Mouse (Mus musculus) gastrocnemius, adult 8-10 months (tissue): Measurements from ENCODE around the gene Cryzl2. TPM values are rescaled to one million over a fixed set of nuclear protein-coding genes. Genes with fewer than 3 reads are reported as not detected.

Source experiments
- DNase-seq, 2 experiments: peaks; one replicate each; pipeline ENCODE4 v3.0.0; 2022; ENCODE audit warnings: low spot score in 2 of 2
- total RNA-seq, 4 experiments: library from RNA; stranded (reverse); gene quantifications; 2 replicates each; pipeline ENCODE4 v1.2.4; 2022

The Cryzl2 gene
- total RNA-seq, 4 experiments from 2014 or later: 0.36 to 0.88 (median 0.70) TPM

GRCm38 (mm10) chr1:157525692-157526354 lies 67.4 kb downstream of the Cryzl2 start:
- DNase-seq: no peak

GRCm38 (mm10) chr1:157526625-157527024 lies 68.2 kb downstream of the Cryzl2 start:
- DNase-seq: no peak

DNA sequence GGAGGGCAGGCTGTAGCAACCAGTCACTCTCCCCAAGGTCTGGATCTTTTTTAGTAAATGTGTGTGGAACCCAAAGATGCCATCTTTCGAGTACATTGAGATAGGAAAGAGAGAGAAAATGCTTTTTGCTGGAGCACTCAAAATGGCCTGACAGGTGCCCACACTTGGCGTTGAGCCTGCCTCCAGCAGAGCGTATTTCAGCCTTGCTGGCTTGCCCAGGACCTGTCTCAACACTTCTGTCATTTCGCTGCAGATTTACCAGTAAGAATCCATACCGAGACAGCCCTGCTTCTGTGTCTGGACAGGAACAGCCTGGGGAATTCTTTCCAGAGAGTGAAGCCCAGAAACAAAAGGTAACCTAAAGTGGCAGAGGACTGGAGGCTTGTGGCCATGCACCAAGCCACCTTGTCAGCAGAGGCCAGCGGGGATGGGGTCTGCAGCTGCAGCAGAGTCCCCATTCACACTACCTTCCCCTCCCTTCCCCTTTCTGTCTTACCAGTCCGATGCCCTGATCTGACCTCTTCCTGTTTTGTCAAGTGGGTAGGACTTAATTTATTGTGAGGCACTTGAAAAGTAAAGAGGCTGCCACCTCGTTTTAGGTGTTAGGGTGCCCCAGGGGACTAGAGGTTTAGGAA lies 74.6 kb downstream of the Cryzl2 start:
- no peak for DNase-seq

- DNase-seq: no peak
Measured at GRCm38 (mm10) chr1:157535571-157535970, 77.2 kb downstream of the Cryzl2 start.

- no peak for DNase-seq
Measured at GRCm38 (mm10) chr1:157536471-157536870, 78.1 kb downstream of the Cryzl2 start.

- DNase-seq: no peak
Measured at GRCm38 (mm10) chr1:157537636-157538035, 79.3 kb downstream of the Cryzl2 start.

Other genes with a start within 250 kb of the Cryzl2 start
- 1 to 10 TPM; 4.0 to 6.1 (median 5.1) TPM for gene Rasal2, start 46.0 kb upstream of the Cryzl2 start, total RNA-seq
- gene Sec16b, start 48.2 kb downstream of the Cryzl2 start, total RNA-seq: under 1 TPM; 0.29 to 0.79 (median 0.44) TPM